Mouse (Mus musculus) lung, adult 18-20 months (tissue): ENCODE measurements around the gene Large1.
A peak's percentile ranks its signal among the peaks of the same experiment; 100 is the strongest.
"Not testable (repeated sequence)": the region's sequence is repeated elsewhere in the genome, so short reads cannot be mapped to it uniquely, and the experiment has no call there.

Experiments
- DNase-seq, 2 experiments: peaks; one replicate each; pipeline ENCODE4 v3.0.0; 2022; ENCODE audit warnings: mixed read lengths in 2 of 2

Large1 gene

GRCm38 (mm10) chr8:73353108-73353793 is at the start of gene Large1:
TSS of gene Large1 (minus strand) at chr8:73353540.
- DNase-seq, result peak; percentile 98

- DNase-seq, result no peak
These were observed 47.0 kb upstream of the Large1 start for GRCm38 (mm10) chr8:73400343-73400742.

GRCm38 (mm10) chr8:73373001-73373400 is 19.7 kb upstream of the Large1 start:
- not testable (repeated sequence) for DNase-seq

- DNase-seq, result peak; percentile 16 to 50
These were observed 2.6 kb upstream of the Large1 start for GRCm38 (mm10) chr8:73355979-73356378.

- peak; percentile 52 to 58 for DNase-seq
These were observed 1.0 kb upstream of the Large1 start for GRCm38 (mm10) chr8:73354201-73354881.

- DNase-seq, result no peak
These were observed 447 bp upstream of the Large1 start for GRCm38 (mm10) chr8:73353794-73354179.

GRCm38 (mm10) chr8:73352301-73353107 is 836 bp downstream of the Large1 start:
- DNase-seq, result peak; percentile 45

- peak in 1 of 2 experiments; percentile 14 for DNase-seq
These were observed 3.0 kb downstream of the Large1 start for GRCm38 (mm10) chr8:73350366-73350765.

GRCm38 (mm10) chr8:73342761-73343395 is 10.5 kb downstream of the Large1 start:
- peak; percentile 49 to 64 for DNase-seq

GRCm38 (mm10) chr8:73336845-73337244 is 16.5 kb downstream of the Large1 start:
- no peak for DNase-seq

GRCm38 (mm10) chr8:73329131-73329530 is 24.2 kb downstream of the Large1 start:
- no peak for DNase-seq

GRCm38 (mm10) chr8:73328056-73328455 is 25.3 kb downstream of the Large1 start:
- DNase-seq, result no peak

- no peak for DNase-seq
These were observed 28.7 kb downstream of the Large1 start for GRCm38 (mm10) chr8:73324667-73325066.

GRCm38 (mm10) chr8:73323591-73323990 is 29.7 kb downstream of the Large1 start:
- DNase-seq, result no peak

- not testable (repeated sequence) for DNase-seq
These were observed 33.8 kb downstream of the Large1 start for GRCm38 (mm10) chr8:73319500-73319899.

GRCm38 (mm10) chr8:73313911-73314310 is 39.4 kb downstream of the Large1 start:
- no peak for DNase-seq

- DNase-seq, result peak in 1 of 2 experiments; percentile 17
These were observed 40.4 kb downstream of the Large1 start for GRCm38 (mm10) chr8:73312714-73313607.

- DNase-seq, result no peak
These were observed 42.9 kb downstream of the Large1 start for GRCm38 (mm10) chr8:73310471-73310870.

- no peak for DNase-seq
These were observed 43.3 kb downstream of the Large1 start for GRCm38 (mm10) chr8:73310036-73310435.

- DNase-seq, result no peak
These were observed 49.4 kb downstream of the Large1 start for GRCm38 (mm10) chr8:73303907-73304306.

- no peak for DNase-seq
These were observed 50.4 kb downstream of the Large1 start for GRCm38 (mm10) chr8:73302947-73303346.

GRCm38 (mm10) chr8:73295531-73295930 is 57.8 kb downstream of the Large1 start:
- no peak for DNase-seq
